Mouse (Mus musculus) embryonic fibroblast, embryonic 13.5 days (primary cell): ENCODE data around the gene Mpp6.

ENCODE experiments used
- CTCF ChIP-seq: IDR thresholded peaks from 2 replicates; pipeline ENCODE4 v1.5.1; 2011; ENCODE audit warnings: mild to moderate bottlenecking, control low read depth, low read length, moderate library complexity, borderline replicate concordance; ENCODE audit not compliant: insufficient read depth
- POLR2A ChIP-seq: IDR thresholded peaks from 2 replicates; pipeline ENCODE4 v1.6.1; 2011; ENCODE audit warnings: low read depth, mild to moderate bottlenecking, control low read depth, low read length, moderate library complexity

GRCm38 (mm10) chr6:50231288-50231687 is 121.2 kb downstream of the Mpp6 start:
- TF ChIP-seq POLR2A (no peak), CTCF (no peak)
